Mouse (Mus musculus): Measurements from ENCODE around the gene Pgp. TPM values are rescaled to one million over a fixed set of nuclear protein-coding genes. Genes with fewer than 3 reads are reported as not detected.

Gene Pgp
- polyA plus RNA-seq, 1 experiment from 2014 or later: 42.5 TPM

DNA sequence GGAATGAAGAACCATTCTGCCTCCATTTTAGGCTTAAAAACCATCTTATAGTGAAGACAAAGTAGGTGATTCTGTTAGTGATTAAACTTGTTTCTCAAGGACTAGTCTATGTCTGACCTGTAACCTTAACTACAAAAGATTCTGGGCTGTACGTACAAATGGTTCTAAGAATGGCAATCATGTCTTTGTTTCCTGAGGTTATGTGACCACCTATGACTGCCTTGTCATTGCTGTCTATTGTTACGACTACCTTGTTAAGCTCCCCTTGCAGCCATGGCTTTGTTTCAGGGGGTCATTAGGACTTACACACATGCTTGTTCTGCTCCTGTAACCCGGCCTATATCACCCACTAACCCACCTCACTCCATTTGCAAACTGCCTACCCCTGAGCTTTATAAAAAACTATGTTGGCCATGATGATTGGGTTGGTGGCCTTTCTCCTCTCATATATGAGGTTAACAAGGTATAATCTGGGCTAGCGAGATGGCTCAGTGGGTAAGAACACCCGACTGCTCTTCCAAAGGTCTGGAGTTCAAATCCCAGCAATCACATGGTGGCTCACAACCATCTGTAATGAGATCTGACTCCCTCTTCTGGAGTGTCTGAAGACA lies 1.5 kb upstream of the Pgp start:
- Histone ChIP-seq H3K9ac (replicated peaks; ENCODE audit: low read depth) (no peak overlapping the region), H3K4me1 (ENCODE audit: insufficient read depth, low read depth, low read length) (peaks cover 20% of the 10 kb centered on the region; the same call in 1 of the 2 replicates), H3K36me3 (ENCODE audit: insufficient read depth, low read length) (no peaks in the 10 kb centered on the region), H3K27me3 (replicated peaks; ENCODE audit: insufficient read depth, low read length) (no peaks in the 10 kb centered on the region), H3K4me2 (replicated peaks; ENCODE audit: low read depth, low read length) (no peak overlapping the region), H3K4me3 (ENCODE audit: low read depth, low read length) (no peak overlapping the region), H3K27ac (ENCODE audit: low read length) (no peak overlapping the region), H3K9me3 (ENCODE audit: low read length) (no peaks in the 10 kb centered on the region)
- TF ChIP-seq CTCF (IDR thresholded peaks at IDR 0.05): no peak
- TF ChIP-seq EP300 (IDR thresholded peaks at IDR 0.05): no peak
- WGBS: 88% methylated on average over 5 of the region's 5 CpGs
- no peak for DNase-seq (ENCODE audit: low spot score)
- no peak for ATAC-seq

DNA sequence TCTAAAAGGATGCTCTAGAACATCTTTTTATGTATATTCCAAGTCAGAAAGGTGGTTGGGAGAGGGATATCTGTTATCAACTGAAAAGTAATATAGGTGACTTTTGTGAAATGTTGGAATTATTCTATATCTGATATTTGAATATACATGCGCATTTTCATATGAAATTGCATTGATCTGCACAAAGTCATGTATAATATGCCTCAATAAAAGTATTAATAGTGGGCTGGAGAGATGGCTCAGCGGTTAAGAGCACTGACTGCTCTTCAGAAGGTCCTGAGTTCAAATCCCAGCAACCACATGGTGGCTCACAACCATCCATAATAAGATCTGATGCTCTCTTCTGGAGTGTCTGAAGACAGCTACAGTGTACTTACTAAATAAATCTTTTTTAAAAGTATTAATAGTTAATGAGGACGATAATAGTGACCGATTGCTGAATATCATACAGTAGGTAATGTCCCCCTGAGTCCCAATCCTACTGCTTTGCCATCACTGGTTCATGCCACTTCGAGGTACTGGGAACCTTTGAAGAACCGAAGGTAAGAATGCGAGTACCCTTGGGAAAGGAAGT lies 769 bp upstream of the Pgp start:
- Histone ChIP-seq H3K27me3 (replicated peaks; ENCODE audit: insufficient read depth, low read length) (no peaks in the 10 kb centered on the region), H3K4me1 (ENCODE audit: insufficient read depth, low read depth, low read length) (peaks cover 20% of the 10 kb centered on the region; the same call in 1 of the 2 replicates), H3K9me3 (ENCODE audit: low read length) (no peaks in the 10 kb centered on the region), H3K27ac (ENCODE audit: low read length) (peak overlapping the region; percentile 34), H3K4me3 (ENCODE audit: low read depth, low read length) (peak overlapping the region; percentile 73), H3K36me3 (ENCODE audit: insufficient read depth, low read length) (no peaks in the 10 kb centered on the region), H3K4me2 (replicated peaks; ENCODE audit: low read depth, low read length) (peak overlapping the region; percentile 85), H3K9ac (replicated peaks; ENCODE audit: low read depth) (peak overlapping the region; percentile 64; the same call in 1 of the 2 replicates)
- 17% methylated on average over 7 of the region's 7 CpGs for WGBS
- TF ChIP-seq CTCF (IDR thresholded peaks at IDR 0.05) (no peak), EP300 (IDR thresholded peaks at IDR 0.05) (no peak)
- no peak for DNase-seq (ENCODE audit: low spot score)
- no peak for ATAC-seq

DNA sequence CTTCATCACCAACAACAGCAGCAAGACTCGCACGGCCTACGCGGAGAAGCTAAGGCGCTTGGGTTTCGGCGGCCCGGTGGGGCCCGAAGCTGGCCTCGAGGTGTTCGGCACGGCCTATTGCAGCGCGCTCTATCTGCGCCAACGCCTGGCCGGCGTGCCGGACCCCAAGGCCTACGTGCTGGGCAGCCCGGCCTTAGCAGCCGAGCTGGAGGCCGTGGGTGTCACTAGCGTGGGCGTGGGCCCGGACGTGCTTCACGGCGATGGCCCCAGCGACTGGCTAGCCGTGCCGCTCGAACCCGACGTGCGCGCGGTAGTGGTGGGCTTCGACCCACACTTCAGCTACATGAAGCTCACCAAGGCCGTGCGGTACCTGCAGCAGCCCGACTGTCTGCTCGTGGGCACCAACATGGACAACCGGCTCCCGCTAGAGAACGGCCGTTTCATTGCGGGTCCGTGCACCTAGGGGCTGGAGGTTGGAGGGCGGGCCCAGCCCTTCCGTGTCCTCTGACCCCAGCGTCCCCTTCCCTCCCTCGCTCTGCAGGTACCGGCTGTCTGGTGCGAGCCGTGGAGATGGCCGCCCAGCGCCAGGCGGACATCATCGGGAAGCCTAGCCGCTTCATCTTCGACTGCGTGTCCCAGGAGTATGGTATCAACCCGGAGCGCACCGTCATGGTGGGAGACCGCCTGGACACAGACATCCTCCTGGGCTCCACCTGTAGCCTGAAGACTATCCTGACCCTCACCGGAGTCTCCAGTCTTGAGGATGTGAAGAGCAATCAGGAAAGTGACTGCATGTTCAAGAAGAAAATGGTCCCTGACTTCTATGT lies 722 bp downstream of the Pgp start:
- under 1% methylated on average over 64 of the region's 68 CpGs for WGBS
- peaks cover 12% of the 10 kb centered on the region; the same call in 1 of the 2 replicates for H3K36me3 ChIP-seq (ENCODE audit: insufficient read depth, low read length)

DNA sequence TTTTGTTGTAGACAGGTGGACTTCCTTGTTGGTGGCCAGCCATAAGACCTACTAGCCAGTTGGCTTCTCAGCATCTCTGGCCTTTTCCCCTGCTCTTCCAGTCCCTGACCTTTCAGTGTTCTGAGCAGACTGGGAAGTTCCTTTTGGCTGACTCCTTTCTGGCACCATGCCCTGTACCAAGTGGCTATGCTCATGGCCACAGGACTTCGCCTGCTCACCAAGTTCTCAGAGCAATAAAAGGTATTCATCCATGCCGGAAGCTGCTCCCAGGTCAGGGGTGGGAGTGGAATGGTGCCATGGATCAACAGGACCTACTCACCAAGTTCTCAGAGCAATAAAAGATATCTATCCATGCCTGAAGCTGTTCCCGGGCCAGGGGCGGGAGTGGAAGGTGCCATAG lies 2.3 kb downstream of the Pgp start:
- H3K4me1 ChIP-seq (ENCODE audit: insufficient read depth, low read depth, low read length): peaks cover 20% of the 10 kb centered on the region; the same call in 1 of the 2 replicates
- no peak overlapping the region for H3K4me2 ChIP-seq (replicated peaks; ENCODE audit: low read depth, low read length)
- no peak overlapping the region for H3K4me3 ChIP-seq (ENCODE audit: low read depth, low read length)
- H3K9me3 ChIP-seq (ENCODE audit: low read length): no peaks in the 10 kb centered on the region
- no peak overlapping the region for H3K27ac ChIP-seq (ENCODE audit: low read length)
- peaks cover 17% of the 10 kb centered on the region; the same call in 1 of the 2 replicates for H3K36me3 ChIP-seq (ENCODE audit: insufficient read depth, low read length)
- no peak overlapping the region for H3K9ac ChIP-seq (replicated peaks; ENCODE audit: low read depth)
- TF ChIP-seq EP300 (IDR thresholded peaks at IDR 0.05) (no peak), CTCF (IDR thresholded peaks at IDR 0.05) (no peak)
- no peaks in the 10 kb centered on the region for H3K27me3 ChIP-seq (replicated peaks; ENCODE audit: insufficient read depth, low read length)
- peak; percentile 67 for DNase-seq (ENCODE audit: low spot score)
- 56% methylated on average over 4 of the region's 4 CpGs for WGBS
- ATAC-seq: no peak

More for the DNA sequence above, 722 bp downstream of the Pgp start:
- DNase-seq (ENCODE audit: low spot score) (peak; percentile 46), ATAC-seq (peak; percentile 43)
- peak overlapping the region; percentile 85 for H3K4me2 ChIP-seq (replicated peaks; ENCODE audit: low read depth, low read length)
- H3K27ac ChIP-seq (ENCODE audit: low read length): peak overlapping the region; percentile 75
- no peaks in the 10 kb centered on the region for H3K27me3 ChIP-seq (replicated peaks; ENCODE audit: insufficient read depth, low read length)
- H3K4me3 ChIP-seq (ENCODE audit: low read depth, low read length): peak overlapping the region; percentile 73
- peak overlapping the region; percentile 64 for H3K9ac ChIP-seq (replicated peaks; ENCODE audit: low read depth)
- TF ChIP-seq CTCF (IDR thresholded peaks at IDR 0.05): no peak
- no peak for TF ChIP-seq EP300 (IDR thresholded peaks at IDR 0.05)
- peaks cover 20% of the 10 kb centered on the region; the same call in 1 of the 2 replicates for H3K4me1 ChIP-seq (ENCODE audit: insufficient read depth, low read depth, low read length)
- H3K9me3 ChIP-seq (ENCODE audit: low read length): no peaks in the 10 kb centered on the region

DNA sequence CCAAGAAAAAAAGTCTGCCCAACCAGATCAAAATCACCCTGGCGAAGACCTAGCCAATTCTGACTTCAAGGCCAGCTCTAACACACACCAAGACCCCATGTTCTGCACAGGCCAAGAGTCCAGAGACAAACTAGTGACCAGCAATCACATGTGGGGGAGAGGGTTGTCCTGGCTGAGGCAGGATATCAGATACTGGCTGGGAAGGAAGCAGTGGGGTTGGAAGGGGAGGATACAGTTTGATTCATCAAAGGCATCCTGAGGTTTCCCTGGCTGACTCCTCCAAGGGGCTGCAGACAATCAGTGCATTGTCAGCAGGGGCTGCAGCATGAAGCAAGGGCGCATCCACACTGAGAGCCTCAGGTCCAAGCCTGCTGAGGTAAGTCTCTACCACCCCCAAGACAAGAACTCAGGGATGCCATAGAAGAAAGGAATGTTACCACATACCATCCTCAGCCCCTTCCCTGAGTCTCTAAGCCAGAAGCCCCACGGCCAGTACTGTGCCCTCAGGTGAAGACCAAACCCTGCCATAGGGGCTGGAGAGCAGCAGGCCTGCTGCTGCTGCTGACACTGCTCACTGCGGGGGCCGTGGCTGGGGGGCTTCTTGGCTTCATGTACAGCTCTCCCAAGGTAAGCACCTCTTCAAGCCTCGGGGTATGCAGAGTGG lies 3.6 kb downstream of the Pgp start, which contains the start of gene Bricd5:
Bricd5 (plus strand) TSS at position 273 of the 664 bp plus-strand sequence.
- Histone ChIP-seq H3K4me2 (replicated peaks; ENCODE audit: low read depth, low read length) (no peak within 1 kb of the TSS), H3K4me1 (ENCODE audit: insufficient read depth, low read depth, low read length) (peaks cover 28% of the 10 kb centered on the region; the same call in 1 of the 2 replicates), H3K9me3 (ENCODE audit: low read length) (no peaks in the 10 kb centered on the region), H3K27me3 (replicated peaks; ENCODE audit: insufficient read depth, low read length) (no peaks in the 10 kb centered on the region), H3K9ac (replicated peaks; ENCODE audit: low read depth) (no peak within 1 kb of the TSS), H3K27ac (ENCODE audit: low read length) (no peak within 1 kb of the TSS), H3K4me3 (ENCODE audit: low read depth, low read length) (no peak within 1 kb of the TSS), H3K36me3 (ENCODE audit: insufficient read depth, low read length) (peaks cover 17% of the 10 kb centered on the region; the same call in 1 of the 2 replicates)
- ATAC-seq (no peak), DNase-seq (ENCODE audit: low spot score) (no peak)
- TF ChIP-seq EP300 (IDR thresholded peaks at IDR 0.05) (no peak), CTCF (IDR thresholded peaks at IDR 0.05) (no peak)
- WGBS: 73% methylated on average over 6 of the region's 6 CpGs

Measured in lung, postnatal 0 days (tissue).